Mouse (Mus musculus) testis, adult 10 weeks (tissue): ENCODE data around the gene Fam240b. TPM values are rescaled to one million over a fixed set of nuclear protein-coding genes. Genes with fewer than 3 reads are reported as not detected.

Experiments
- polyA plus RNA-seq: library from polyadenylated mRNA; stranded (reverse); fragments of 350-450 nt; fragmentation: Illumina TruSeq; extraction: RNeasy Lipid Tissue Mini Kit (QIAGEN cat#74804); gene quantifications from one replicate; pipeline ENCODE4 v1.2.3, GENCODE M21; 2014; ENCODE audit warnings: low read depth, low replicate concordance

Gene Fam240b
- not detected for polyA plus RNA-seq

GRCm38 (mm10) chr13:64497692-64498091 is at the start of gene Fam240b:
Gene Fam240b, minus strand, starts transcription at chr13:64497792.

DNA sequence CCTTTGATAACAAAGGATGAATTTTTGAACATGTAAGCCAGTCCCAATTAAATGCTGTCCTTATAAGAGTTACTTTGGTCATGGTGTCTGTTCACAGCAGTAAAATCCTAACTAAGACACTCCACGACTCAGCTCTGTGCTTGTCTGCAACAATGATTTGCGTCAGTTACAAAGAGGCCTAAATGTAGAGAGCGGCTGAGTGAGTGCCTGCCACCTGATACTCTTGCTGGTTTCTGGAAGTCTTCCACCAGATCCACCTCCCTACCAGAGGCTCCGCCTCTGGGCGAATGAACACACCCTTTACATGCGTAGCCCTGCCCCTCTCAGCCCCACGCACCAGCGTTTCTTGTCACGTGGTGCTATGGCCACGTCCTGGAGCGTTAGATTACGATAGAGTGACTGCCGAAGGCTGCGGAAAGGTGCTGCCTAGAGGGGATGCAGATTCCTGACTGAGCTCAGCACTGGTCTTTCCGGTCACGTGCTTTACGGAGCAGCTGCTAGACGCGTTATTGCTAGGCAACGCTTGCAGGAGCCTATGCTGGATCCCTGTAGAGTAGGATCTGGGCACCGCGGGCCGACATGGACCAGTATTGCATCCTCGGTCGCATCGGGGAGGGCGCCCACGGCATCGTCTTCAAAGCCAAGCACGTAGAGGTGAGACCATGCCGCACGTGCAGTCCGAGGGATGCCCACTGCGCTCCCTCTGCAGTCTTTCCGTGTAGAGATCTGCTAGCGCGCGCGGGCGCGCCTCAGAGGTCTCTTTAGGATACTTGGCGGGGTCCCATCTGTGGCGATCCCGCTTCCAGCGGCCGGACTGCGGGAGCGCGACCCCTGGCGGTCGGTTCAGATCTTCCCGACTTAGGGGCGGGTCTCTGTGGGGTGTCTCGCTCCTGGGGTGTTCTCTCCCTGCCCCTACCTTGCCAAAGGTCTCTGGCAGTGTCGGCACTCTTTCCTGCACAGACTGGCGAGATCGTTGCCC is 65.3 kb downstream of the Fam240b start, which contains the start of gene Cdk20:
Gene Cdk20, plus strand, starts transcription at position 298 of the 979 bp plus-strand sequence.

Other genes with a start within 250 kb of the Fam240b start
- 186 TPM for gene Cdc14b, start 222.5 kb downstream of the Fam240b start, polyA plus RNA-seq
- 17.1 TPM for gene Aaed1, start 185.1 kb downstream of the Fam240b start, polyA plus RNA-seq
- 391 TPM for gene Ctsl, start 126.9 kb downstream of the Fam240b start, polyA plus RNA-seq
- gene Cdk20, start 65.5 kb downstream of the Fam240b start, polyA plus RNA-seq = 2.4 TPM